Mouse (Mus musculus) heart, embryonic 16.5 days (tissue): ENCODE data around the gene Phc3. TPM values are rescaled to one million over a fixed set of nuclear protein-coding genes. Genes with fewer than 3 reads are reported as not detected.
A peak's percentile ranks its signal among the peaks of the same experiment; 100 is the strongest.
"Not testable (repeated sequence)": the region's sequence is repeated elsewhere in the genome, so short reads cannot be mapped to it uniquely, and the experiment has no call there.

Experiments
- ATAC-seq: fragments of 200-750 bp; cut with Nextera tagmentation; replicated peaks from 2 replicates; pipeline ENCODE4 v1.8.0; 2017; ENCODE audit warnings: moderate number of reproducible peaks; ENCODE audit not compliant: insufficient read depth, low FRiP score; ENCODE audit errors: extremely low read depth
- H3K27ac ChIP-seq: fragments of 300-500 bp; sonication (generic); 2 replicates; pipeline ENCODE4 v1.5.1; 2014; ENCODE audit warnings: mild to moderate bottlenecking, low read length, control low read depth, moderate library complexity
- H3K27me3 ChIP-seq: fragments of 300-500 bp; sonication (generic); 2 replicates; pipeline ENCODE4 v1.6.1; 2014; ENCODE audit warnings: low read length, mixed read lengths; ENCODE audit not compliant: control insufficient read depth, insufficient read depth
- H3K36me3 ChIP-seq: fragments of 300-500 bp; sonication (generic); 2 replicates; pipeline ENCODE4 v1.6.1; 2014; ENCODE audit not compliant: control insufficient read depth, insufficient read depth
- H3K4me1 ChIP-seq: fragments of 300-500 bp; sonication (generic); 2 replicates; pipeline ENCODE4 v1.6.1; 2014; ENCODE audit warnings: low read length, mixed read lengths; ENCODE audit not compliant: control insufficient read depth, insufficient read depth
- H3K4me2 ChIP-seq: fragments of 300-500 bp; sonication (generic); 2 replicates; pipeline ENCODE4 v1.6.1; 2014; ENCODE audit warnings: low read depth, mild to moderate bottlenecking, control low read depth, low read length
- H3K4me3 ChIP-seq: fragments of 300-500 bp; sonication (generic); 2 replicates; pipeline ENCODE4 v1.5.1; 2014; ENCODE audit warnings: mild to moderate bottlenecking, control low read depth, low read length
- H3K9ac ChIP-seq: fragments of 300-500 bp; sonication (generic); 2 replicates; pipeline ENCODE4 v1.6.1; 2014; ENCODE audit warnings: low read length, control low read depth
- H3K9me3 ChIP-seq: fragments of 300-500 bp; sonication (generic); replicated peaks from 2 replicates; pipeline ENCODE4 v1.6.1; 2016; ENCODE audit warnings: low read length; ENCODE audit not compliant: control insufficient read depth
- WGBS: fragments of 180-500 bp; shearing (Covaris S2); extraction: QIAGEN DNeasy Blood & Tissue Kit; methylation state at CpG from one replicate; pipeline ENCODE4 v1.1.7; 2014; 5-methylcytosine and 5-hydroxymethylcytosine counted together
- polyA plus RNA-seq: library from polyadenylated mRNA; unstranded; fragments of >200 nt; fragmentation: Nextera tagmentation; extraction: Ambion mirVana; gene quantifications from 2 replicates; pipeline ENCODE4 v1.2.1, GENCODE M21; 2015

The Phc3 gene
- polyA plus RNA-seq, 1 experiment from 2014 or later = 5.6 TPM

GRCm38 (mm10) chr3:30863712-30864435 is 105.3 kb downstream of the Phc3 start:
- 62% methylated on average over 5 of the region's 5 CpGs for WGBS
- Histone ChIP-seq H3K4me2 (no peak overlapping the region), H3K9me3 (no peaks in the 10 kb centered on the region), H3K27ac (no peak overlapping the region), H3K4me3 (no peak overlapping the region), H3K27me3 (no peaks in the 10 kb centered on the region), H3K36me3 (no peaks in the 10 kb centered on the region), H3K4me1 (no peaks in the 10 kb centered on the region), H3K9ac (no peak overlapping the region)
- no peak for ATAC-seq

DNA sequence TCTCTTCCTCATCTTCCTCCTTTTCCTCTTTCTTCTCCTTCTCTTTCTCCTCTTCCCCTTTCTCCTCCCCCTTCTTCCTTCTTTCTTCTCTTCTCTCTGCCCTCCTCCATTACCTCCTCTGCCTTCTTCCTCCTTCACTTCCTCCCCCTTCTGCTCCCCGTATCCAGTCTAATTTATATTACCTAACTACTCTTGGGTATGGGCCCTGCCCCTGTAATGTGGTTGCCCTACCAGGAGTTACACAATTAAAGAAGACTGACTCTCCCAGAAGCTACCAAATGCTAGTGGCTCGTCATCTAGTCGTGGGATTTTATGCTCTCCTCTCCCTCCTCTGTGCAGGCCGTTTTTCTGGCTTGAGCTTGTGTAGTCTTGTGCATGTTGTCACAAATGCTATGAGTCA is 108.5 kb downstream of the Phc3 start:
- H3K4me1 ChIP-seq = peaks cover 2% of the 10 kb centered on the region; the same call in 1 of the 2 replicates
- no peak overlapping the region for H3K27ac ChIP-seq
- no peak overlapping the region for H3K9ac ChIP-seq
- no peaks in the 10 kb centered on the region for H3K36me3 ChIP-seq
- no peak overlapping the region for H3K4me2 ChIP-seq
- 67% methylated on average over 4 of the region's 4 CpGs for WGBS
- ATAC-seq = no peak
- H3K4me3 ChIP-seq = no peak overlapping the region
- no peaks in the 10 kb centered on the region; the same call in 1 of the 2 replicates for H3K27me3 ChIP-seq
- no peaks in the 10 kb centered on the region for H3K9me3 ChIP-seq

GRCm38 (mm10) chr3:30859599-30859998 is 109.6 kb downstream of the Phc3 start:
- not testable (repeated sequence) for H3K4me3 ChIP-seq, H3K9me3 ChIP-seq, H3K27me3 ChIP-seq, ATAC-seq, H3K27ac ChIP-seq, H3K4me2 ChIP-seq, H3K4me1 ChIP-seq, H3K9ac ChIP-seq, H3K36me3 ChIP-seq
- 92% methylated on average over 8 of the region's 8 CpGs for WGBS

DNA sequence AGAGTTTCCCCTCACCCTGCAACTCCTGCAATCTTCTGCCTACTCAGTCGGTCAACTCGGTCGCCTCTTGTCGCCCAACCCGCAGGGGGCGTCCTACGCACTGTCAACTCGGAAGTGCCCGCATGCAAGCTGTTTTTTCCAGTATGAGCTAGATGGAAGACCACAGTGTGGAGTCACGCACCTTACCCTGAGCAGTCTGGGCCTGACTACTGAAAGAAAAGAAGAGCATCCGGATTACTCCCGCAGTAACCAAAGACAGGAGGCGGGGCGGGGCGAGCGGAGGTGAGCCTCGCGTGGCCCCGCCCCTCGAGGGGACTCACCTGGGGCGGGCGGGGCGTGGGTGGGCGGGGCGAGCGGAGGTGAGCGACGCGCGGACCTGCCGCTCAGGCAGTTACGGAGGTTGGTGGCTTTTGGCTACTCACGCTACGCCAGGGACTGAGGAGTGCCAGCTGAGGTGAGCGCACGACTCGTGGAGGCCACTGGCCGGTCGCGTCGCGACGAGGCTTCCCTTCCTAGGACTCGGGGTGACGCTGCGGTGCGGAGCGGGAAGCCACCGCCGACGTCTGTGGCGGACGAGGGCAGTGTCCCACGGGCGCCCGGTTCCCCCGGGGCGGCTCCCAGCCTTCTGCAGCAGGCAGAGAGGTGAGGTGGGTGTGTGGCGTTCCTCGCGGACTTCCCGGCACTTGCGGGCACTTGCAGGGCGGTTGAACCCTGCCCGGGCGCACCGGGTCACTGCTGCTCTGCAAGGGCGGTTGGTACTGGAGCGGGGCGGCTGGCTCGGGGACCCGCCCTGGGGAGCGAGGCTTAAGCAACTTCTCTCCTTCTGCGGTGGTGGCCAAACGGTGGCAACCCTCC is 113.4 kb downstream of the Phc3 start, which contains the start of gene Gpr160:
TSS of gene Gpr160 (plus strand) at position 347 of the 855 bp plus-strand sequence.
- Histone ChIP-seq H3K4me3 (peak within 1 kb of the TSS; percentile 65), H3K27ac (no peak within 1 kb of the TSS), H3K27me3 (peaks cover 9% of the 10 kb centered on the region), H3K9ac (peak within 1 kb of the TSS; percentile 71), H3K9me3 (no peaks in the 10 kb centered on the region), H3K36me3 (no peaks in the 10 kb centered on the region), H3K4me2 (peak within 1 kb of the TSS; percentile 99), H3K4me1 (peaks cover 2% of the 10 kb centered on the region; the same call in 1 of the 2 replicates)
- peak; percentile 62 for ATAC-seq
- under 1% methylated on average over 75 of the region's 75 CpGs for WGBS

DNA sequence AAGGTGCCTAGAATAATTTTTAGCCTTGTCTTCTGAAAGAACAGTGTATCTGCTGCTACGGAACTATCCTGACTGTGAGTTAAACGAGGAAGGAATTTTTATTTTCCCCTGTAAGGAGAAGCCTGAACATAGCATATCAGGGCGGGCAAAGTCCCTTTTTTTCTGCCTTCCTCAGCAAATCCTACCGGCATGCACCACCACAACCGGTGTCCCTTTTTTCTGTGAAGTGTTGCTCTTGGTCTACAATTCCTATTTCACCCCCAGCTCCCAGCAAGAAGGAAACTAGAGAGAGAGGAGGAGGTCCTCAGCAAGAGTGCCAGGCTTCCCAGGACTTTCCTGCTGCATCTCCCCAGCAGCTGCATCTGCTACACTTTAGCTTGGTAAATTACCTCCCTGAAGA is 115.6 kb downstream of the Phc3 start:
- Histone ChIP-seq H3K9me3 (no peaks in the 10 kb centered on the region), H3K27ac (no peak overlapping the region), H3K4me1 (peaks cover 2% of the 10 kb centered on the region; the same call in 1 of the 2 replicates), H3K36me3 (no peaks in the 10 kb centered on the region), H3K9ac (no peak overlapping the region), H3K27me3 (peaks cover 9% of the 10 kb centered on the region), H3K4me3 (no peak overlapping the region), H3K4me2 (no peak overlapping the region)
- ATAC-seq = no peak
- WGBS = 83% methylated on average over 5 of the region's 5 CpGs

GRCm38 (mm10) chr3:30851422-30851821 is 117.8 kb downstream of the Phc3 start:
- peaks cover 2% of the 10 kb centered on the region; the same call in 1 of the 2 replicates for H3K4me1 ChIP-seq
- H3K27ac ChIP-seq = no peak overlapping the region
- H3K36me3 ChIP-seq = no peaks in the 10 kb centered on the region
- H3K27me3 ChIP-seq = peaks cover 9% of the 10 kb centered on the region
- 73% methylated on average over 6 of the region's 6 CpGs for WGBS
- H3K9ac ChIP-seq = no peak overlapping the region
- no peak for ATAC-seq
- no peak overlapping the region for H3K4me3 ChIP-seq
- no peak overlapping the region for H3K4me2 ChIP-seq
- no peaks in the 10 kb centered on the region for H3K9me3 ChIP-seq

Other genes with a start within 250 kb of the Phc3 start
- not detected in 2 replicates for gene Samd7, start 223.1 kb downstream of the Phc3 start, polyA plus RNA-seq
- 38.9 and 45.8 TPM in 2 replicates for gene Sec62, start 176.5 kb downstream of the Phc3 start, polyA plus RNA-seq
- gene Gpr160, start 113.5 kb downstream of the Phc3 start, polyA plus RNA-seq = 1.7 and 2.5 TPM in 2 replicates
- gene Prkci, start 26.3 kb upstream of the Phc3 start, polyA plus RNA-seq = 16.9 and 17.1 TPM in 2 replicates
- gene Skil, start 125.6 kb upstream of the Phc3 start, polyA plus RNA-seq = 10.0 and 10.3 TPM in 2 replicates
- gene Cldn11, start 180.5 kb upstream of the Phc3 start, polyA plus RNA-seq = 5.9 and 7.2 TPM in 2 replicates